Mouse (Mus musculus) lung, adult 2 months (tissue): Measurements from ENCODE around the gene Git2.

ENCODE experiments used
- CTCF ChIP-seq: fragments of 200-500 bp; IDR thresholded peaks from 2 replicates; pipeline ENCODE4 v1.5.1; 2011; ENCODE audit warnings: mild to moderate bottlenecking, low read length, control low read depth; ENCODE audit not compliant: insufficient read depth
- POLR2A ChIP-seq: fragments of 200-500 bp; IDR thresholded peaks from 2 replicates; pipeline ENCODE4 v1.6.1; 2011; ENCODE audit warnings: low read depth, mild to moderate bottlenecking, control low read depth, low read length, borderline replicate concordance; ENCODE audit errors: extremely low read depth

- TF ChIP-seq POLR2A, result no peak
- no peak for TF ChIP-seq CTCF
Measured at GRCm38 (mm10) chr5:114746886-114747285, 28.4 kb downstream of the Git2 start.
